Mouse (Mus musculus) inflammation-experienced regulatory T-cells, adult 6 months (primary cell): ENCODE data around the gene Gm10134. TPM values are rescaled to one million over a fixed set of nuclear protein-coding genes. Genes with fewer than 3 reads are reported as not detected.
"Not testable (repeated sequence)": the region's sequence is repeated elsewhere in the genome, so short reads cannot be mapped to it uniquely, and the experiment has no call there.

ENCODE experiments used
- ATAC-seq: one replicate; pipeline ENCODE4 v1.8.0; 2017
- polyA plus RNA-seq, 3 experiments: library from polyadenylated mRNA; unstranded; fragments of 100-300 nt; shearing (Covaris generic); gene quantifications; one replicate each; pipeline ENCODE4 v1.2.1; 2017

The Gm10134 gene
- polyA plus RNA-seq, 3 experiments from 2014 or later, result not detected

- no peak for ATAC-seq
Observed at GRCm38 (mm10) chr2:28506291-28506690, 396 bp downstream of the Gm10134 start.

GRCm38 (mm10) chr2:28511600-28511999 lies 5.7 kb downstream of the Gm10134 start:
- not testable (repeated sequence) for ATAC-seq

GRCm38 (mm10) chr2:28512798-28513401 lies 7.0 kb downstream of the Gm10134 start, which contains the start of gene Ralgds:
Gene Ralgds (plus strand): TSS chr2:28513125.
- no peak for ATAC-seq

- ATAC-seq, result no peak
Observed at GRCm38 (mm10) chr2:28513431-28514370, 7.8 kb downstream of the Gm10134 start.

GRCm38 (mm10) chr2:28514489-28514888 lies 8.6 kb downstream of the Gm10134 start:
- ATAC-seq, result peak; percentile 22

- ATAC-seq, result peak; percentile 53
Observed at GRCm38 (mm10) chr2:28517206-28517909, 11.5 kb downstream of the Gm10134 start.

- peak; percentile 81 for ATAC-seq
Observed at GRCm38 (mm10) chr2:28518231-28518630, 12.3 kb downstream of the Gm10134 start.

GRCm38 (mm10) chr2:28520581-28520980 lies 14.7 kb downstream of the Gm10134 start:
- ATAC-seq, result no peak

GRCm38 (mm10) chr2:28521571-28522151 lies 15.8 kb downstream of the Gm10134 start:
- ATAC-seq, result no peak

- ATAC-seq, result no peak
Observed at GRCm38 (mm10) chr2:28522166-28522565, 16.3 kb downstream of the Gm10134 start.

- peak; percentile 17 for ATAC-seq
Observed at GRCm38 (mm10) chr2:28523643-28524117, 17.8 kb downstream of the Gm10134 start.

- ATAC-seq, result no peak
Observed at GRCm38 (mm10) chr2:28524406-28524805, 18.5 kb downstream of the Gm10134 start.

GRCm38 (mm10) chr2:28525219-28525942 lies 19.5 kb downstream of the Gm10134 start:
- ATAC-seq, result peak; percentile 82

- peak; percentile 49 for ATAC-seq
Observed at GRCm38 (mm10) chr2:28525943-28526876, 20.3 kb downstream of the Gm10134 start.

- no peak for ATAC-seq
Observed at GRCm38 (mm10) chr2:28527436-28528353, 21.8 kb downstream of the Gm10134 start.

GRCm38 (mm10) chr2:28528354-28528730 lies 22.4 kb downstream of the Gm10134 start:
- ATAC-seq, result no peak

- ATAC-seq, result no peak
Observed at GRCm38 (mm10) chr2:28529856-28530255, 24.0 kb downstream of the Gm10134 start.

- ATAC-seq, result no peak
Observed at GRCm38 (mm10) chr2:28530311-28530710, 24.4 kb downstream of the Gm10134 start.
